Mouse (Mus musculus): ENCODE results near the gene Mthfd1l. TPM values are rescaled to one million over a fixed set of nuclear protein-coding genes. Genes with fewer than 3 reads are reported as not detected.

Mthfd1l gene
- polyA plus RNA-seq, 1 experiment, result 45.9 TPM

DNA sequence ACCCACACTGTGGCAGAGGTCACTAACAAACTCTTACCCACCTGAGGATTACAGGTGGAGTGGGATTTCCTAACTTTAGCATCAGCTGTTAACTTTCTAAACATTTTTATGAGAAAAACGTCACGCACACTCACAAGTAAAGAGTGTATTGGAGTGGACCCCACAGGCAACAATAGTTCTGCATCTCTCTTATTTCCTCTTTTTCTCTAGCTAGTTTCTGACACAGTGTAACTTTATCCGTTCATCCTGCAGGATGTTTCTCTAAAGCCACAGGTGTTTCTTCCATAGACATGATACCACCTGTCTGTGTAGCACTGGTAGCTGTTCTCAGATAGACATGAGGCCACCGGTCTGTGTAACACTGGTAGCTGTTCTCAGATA, 238.1 kb downstream of the Mthfd1l start:
- Histone ChIP-seq H3K4me2 (ENCODE audit: low read depth) (no peak overlapping the region), H3K4me3 (no peak overlapping the region), H3K27me3 (ENCODE audit: control insufficient read depth, insufficient read depth, insufficient read length) (no peaks in the 10 kb centered on the region), H3ac (ENCODE audit: control insufficient read depth, insufficient read length) (no peak overlapping the region), H3K79me2 (ENCODE audit: control insufficient read depth, insufficient read depth) (no peaks in the 10 kb centered on the region), H3K36me3 (ENCODE audit: control insufficient read depth, insufficient read depth) (no peaks in the 10 kb centered on the region)
- TF ChIP-seq CEBPB (IDR thresholded peaks at IDR 0.05; ENCODE audit: insufficient read depth, poor library complexity, severe bottlenecking) (no peak), USF1 (IDR thresholded peaks at IDR 0.05; ENCODE audit: low read depth) (no peak), E2F4 (IDR thresholded peaks at IDR 0.05; ENCODE audit: insufficient read depth) (no peak), REST (IDR thresholded peaks at IDR 0.05; ENCODE audit: insufficient read depth, insufficient read length) (no peak), POLR2AphosphoS2 (IDR thresholded peaks at IDR 0.05; ENCODE audit: insufficient read length, low read depth) (no peak), MYOD1 (IDR thresholded peaks at IDR 0.05; ENCODE audit: control insufficient read depth in 1 of 3, insufficient read length in 2 of 3, low read depth in 2 of 3) (no peak), MAX (IDR thresholded peaks at IDR 0.05; ENCODE audit: low read depth) (no peak), SRF (IDR thresholded peaks at IDR 0.05; ENCODE audit: control insufficient read depth, insufficient read length, low read depth) (no peak), TCF12 (IDR thresholded peaks at IDR 0.05; ENCODE audit: insufficient read depth, poor library complexity, severe bottlenecking) (no peak), POLR2A (IDR thresholded peaks at IDR 0.05; ENCODE audit: insufficient read length, low read depth) (no peak), TCF3 (IDR thresholded peaks at IDR 0.05; ENCODE audit: insufficient read length, low read depth) (no peak), MYOG (IDR thresholded peaks at IDR 0.05; ENCODE audit: control insufficient read depth in 1 of 3, insufficient read depth in 1 of 3, insufficient read length in 2 of 3, low read depth in 2 of 3) (no peak)

Other genes with a start within 250 kb of the Mthfd1l start
- under 0.01 TPM for gene Plekhg1, start 232.8 kb upstream of the Mthfd1l start, polyA plus RNA-seq (2012; fragmentation: generic; extraction: Trizol)

All from myocyte (in vitro differentiated cells).